Mouse (Mus musculus) cerebellum, adult 2 months (tissue): ENCODE data around the gene Prkcb.

ENCODE experiments used
- CTCF ChIP-seq: fragments of 200-500 bp; IDR thresholded peaks from 2 replicates; pipeline ENCODE4 v1.5.1; 2011; ENCODE audit warnings: low read depth, mild to moderate bottlenecking, control low read depth, low read length, moderate library complexity, borderline replicate concordance; ENCODE audit not compliant: insufficient read depth
- POLR2A ChIP-seq: fragments of 200-500 bp; IDR thresholded peaks from 2 replicates; pipeline ENCODE4 v1.6.1; 2011; ENCODE audit warnings: low read length, control low read depth, borderline replicate concordance; ENCODE audit not compliant: insufficient read depth

DNA sequence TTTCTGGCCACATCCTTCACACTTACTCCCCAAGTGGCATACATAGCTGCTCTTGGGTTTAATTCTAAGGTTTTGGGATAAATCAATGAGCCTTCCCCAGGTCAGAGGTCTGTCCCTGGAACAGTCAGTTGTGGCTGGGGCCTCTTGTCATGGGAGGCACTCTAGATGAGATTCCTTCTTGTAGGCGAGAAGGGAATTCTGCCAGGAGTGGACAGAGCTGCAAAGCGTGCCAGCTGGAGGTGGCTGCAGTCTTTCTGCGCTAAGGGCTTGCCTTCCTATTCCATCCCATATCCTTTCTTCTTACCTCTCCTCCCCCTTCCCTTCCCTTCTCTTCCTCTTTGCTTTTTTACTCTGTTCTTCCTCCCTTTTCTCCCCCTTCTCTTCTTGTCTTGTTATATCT lies 28.1 kb downstream of the Prkcb start:
- TF ChIP-seq CTCF (no peak), POLR2A (no peak)
